Mouse (Mus musculus) MEL (cell line): ENCODE data around the gene Scrn1.

Source experiments
- BHLHE40 ChIP-seq: IDR thresholded peaks from 2 replicates; pipeline ENCODE4 v1.6.1; 2012; ENCODE audit warnings: low read depth, mild to moderate bottlenecking, inconsistent platforms, low read length, improper control_type of control experiment, borderline replicate concordance
- CTCF ChIP-seq, 3 experiments: IDR thresholded peaks in 2 of 3; conservative IDR thresholded peaks in 1 of 3; 2 replicates each; pipeline ENCODE4 v1.5.1; 2011 to 2012; ENCODE audit warnings: low read length in 3 of 3, low read depth in 2 of 3, mild to moderate bottlenecking in 2 of 3, improper control_type of control experiment in 1 of 3, inconsistent platforms in 1 of 3, mixed read lengths in 1 of 3, moderate library complexity in 1 of 3; ENCODE audit not compliant: control insufficient read depth in 1 of 3, insufficient read depth in 1 of 3, poor library complexity in 1 of 3, severe bottlenecking in 1 of 3
- MAX ChIP-seq: IDR thresholded peaks from 2 replicates; pipeline ENCODE4 v1.6.1; 2011; ENCODE audit warnings: low read length, improper control_type of control experiment
- POLR2A ChIP-seq, 2 experiments: IDR thresholded peaks; 2 replicates each; pipeline ENCODE4 v1.6.1; 2011 to 2012; ENCODE audit warnings: low read length in 2 of 2, mild to moderate bottlenecking in 2 of 2, control low read depth in 1 of 2, improper control_type of control experiment in 1 of 2, low read depth in 1 of 2, moderate library complexity in 1 of 2; ENCODE audit not compliant: control insufficient read depth in 1 of 2, insufficient read depth in 1 of 2, poor library complexity in 1 of 2

DNA sequence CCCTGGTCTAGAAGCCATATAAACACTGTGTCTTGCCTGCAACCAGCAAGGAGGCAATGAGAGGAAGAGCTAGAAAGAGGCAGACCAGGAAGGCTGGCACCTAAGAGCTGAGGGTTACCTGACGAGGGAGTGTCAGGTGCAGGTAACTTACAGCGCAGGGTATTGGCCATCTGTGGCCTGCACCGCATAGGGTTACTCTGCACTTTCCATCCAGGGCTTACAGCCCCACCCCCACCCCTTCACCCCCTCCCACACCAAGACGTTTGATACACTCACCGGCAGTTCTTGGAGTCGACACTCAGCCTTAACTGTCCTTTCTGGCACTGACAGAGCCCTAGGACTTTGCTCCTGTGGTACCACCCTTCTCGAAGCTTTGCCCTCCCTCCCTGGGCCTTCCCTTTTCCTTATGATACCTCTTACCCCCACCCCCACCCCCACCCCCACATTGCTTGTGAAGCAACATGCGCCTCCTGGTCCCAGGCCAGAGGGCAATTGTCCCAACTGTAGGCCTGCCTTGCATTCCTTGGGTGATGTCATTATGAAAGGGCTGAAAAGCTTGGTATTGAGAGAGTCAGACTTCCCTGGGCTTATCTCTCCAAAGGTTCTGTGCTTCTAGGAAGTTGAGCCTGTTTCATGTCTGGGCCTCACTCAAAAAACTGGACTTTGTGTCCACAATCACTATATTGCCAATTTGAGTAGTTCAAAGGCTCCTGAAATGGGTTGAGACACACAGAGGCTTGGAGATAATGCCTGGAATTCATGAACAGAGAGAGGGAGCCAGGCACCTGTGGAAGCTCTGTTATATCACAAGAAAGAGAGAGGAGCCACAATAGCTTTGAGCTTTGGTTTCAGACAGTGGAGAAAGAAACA is 93.2 kb downstream of the Scrn1 start:
- no peak for TF ChIP-seq CTCF (IDR thresholded peaks at IDR 0.05 in 2 of 3, conservative IDR thresholded peaks at IDR 0.05 in 1 of 3; ENCODE audit: control insufficient read depth in 1 of 3, insufficient read depth in 1 of 3, low read depth in 2 of 3, low read length in 3 of 3, poor library complexity in 1 of 3, severe bottlenecking in 1 of 3)
- TF ChIP-seq MAX: no peak
- no peak for TF ChIP-seq POLR2A (IDR thresholded peaks at IDR 0.05; ENCODE audit: control insufficient read depth in 1 of 2, insufficient read depth in 1 of 2, low read depth in 1 of 2, low read length in 2 of 2, poor library complexity in 1 of 2)
- TF ChIP-seq BHLHE40: no peak
